Mouse (Mus musculus): ENCODE measurements at regions not wholly inside any gene's neighbourhood (a gene's known extent, or its start where the extent isn't known, plus 50 kb on each side); places are given as distances from the start of the nearest gene placed in this dataset.

DNA sequence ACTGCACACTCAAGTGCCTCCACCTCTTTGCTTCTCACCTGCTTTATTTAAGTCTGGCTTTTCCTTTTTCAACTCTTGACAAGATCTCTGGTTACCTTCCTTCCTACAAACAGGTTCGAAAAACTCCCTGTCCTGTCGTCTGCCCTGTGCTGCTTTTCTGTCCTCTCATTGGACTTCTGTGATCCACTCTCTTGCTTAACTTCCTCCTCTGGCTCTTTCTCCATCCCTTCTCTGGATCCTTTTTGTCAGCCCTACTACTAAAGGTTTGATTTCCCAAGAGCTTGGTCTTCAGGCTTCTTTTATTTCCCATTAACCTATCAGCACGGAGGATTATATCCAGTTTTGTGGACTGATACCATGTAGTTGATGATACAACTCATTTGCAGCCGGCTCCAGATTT lies 149.8 kb downstream of the Satb1 start:
- no peak overlapping the region for H3K4me3 ChIP-seq (ENCODE audit: low read length)
- 84% methylated on average over 4 of the region's 4 CpGs for WGBS

DNA sequence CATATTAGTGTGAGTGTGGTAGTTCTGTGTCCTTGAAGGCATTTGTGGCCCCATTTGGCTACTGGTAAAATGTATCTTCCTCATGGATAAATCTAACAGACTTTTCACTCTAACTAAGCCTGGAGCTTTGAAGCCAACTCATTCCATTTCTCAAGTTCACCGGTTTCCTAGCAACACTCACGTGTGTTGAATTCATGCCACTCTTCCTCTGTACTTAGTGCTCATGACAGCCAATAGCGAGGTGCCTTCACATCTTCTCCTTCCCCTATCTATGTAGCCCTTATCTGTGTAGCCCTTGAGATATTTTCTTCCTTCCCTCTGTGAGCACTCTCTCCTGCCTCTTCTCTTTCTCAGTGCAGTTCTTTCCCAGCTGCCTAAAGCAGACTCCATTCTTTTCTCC lies 150.7 kb downstream of the Satb1 start:
- Histone ChIP-seq H3K4me2 (ENCODE audit: low read depth, low read length) (no peak overlapping the region), H3K4me1 (ENCODE audit: control insufficient read depth, insufficient read depth, low read length) (no peaks in the 10 kb centered on the region), H3K9ac (ENCODE audit: low read length) (no peak overlapping the region), H3K27ac (ENCODE audit: low read length) (no peak overlapping the region), H3K36me3 (ENCODE audit: control insufficient read depth, insufficient read depth) (no peaks in the 10 kb centered on the region), H3K27me3 (ENCODE audit: control insufficient read depth, insufficient read depth, low read length) (no peaks in the 10 kb centered on the region), H3K4me3 (ENCODE audit: low read length) (no peak overlapping the region), H3K9me3 (replicated peaks; ENCODE audit: control insufficient read depth, low read length) (no peaks in the 10 kb centered on the region)
- WGBS, result 55% methylated on average over 3 of the region's 3 CpGs
- ATAC-seq (replicated peaks; ENCODE audit: extremely low read depth, insufficient read depth, low FRiP score), result no peak

More for the DNA sequence above, 149.8 kb downstream of the Satb1 start:
- Histone ChIP-seq H3K27me3 (ENCODE audit: control insufficient read depth, insufficient read depth, low read length) (no peaks in the 10 kb centered on the region), H3K9me3 (replicated peaks; ENCODE audit: control insufficient read depth, low read length) (no peaks in the 10 kb centered on the region), H3K27ac (ENCODE audit: low read length) (no peak overlapping the region), H3K9ac (ENCODE audit: low read length) (no peak overlapping the region), H3K36me3 (ENCODE audit: control insufficient read depth, insufficient read depth) (no peaks in the 10 kb centered on the region), H3K4me2 (ENCODE audit: low read depth, low read length) (no peak overlapping the region), H3K4me1 (ENCODE audit: control insufficient read depth, insufficient read depth, low read length) (no peaks in the 10 kb centered on the region)
- no peak for ATAC-seq (replicated peaks; ENCODE audit: extremely low read depth, insufficient read depth, low FRiP score)

DNA sequence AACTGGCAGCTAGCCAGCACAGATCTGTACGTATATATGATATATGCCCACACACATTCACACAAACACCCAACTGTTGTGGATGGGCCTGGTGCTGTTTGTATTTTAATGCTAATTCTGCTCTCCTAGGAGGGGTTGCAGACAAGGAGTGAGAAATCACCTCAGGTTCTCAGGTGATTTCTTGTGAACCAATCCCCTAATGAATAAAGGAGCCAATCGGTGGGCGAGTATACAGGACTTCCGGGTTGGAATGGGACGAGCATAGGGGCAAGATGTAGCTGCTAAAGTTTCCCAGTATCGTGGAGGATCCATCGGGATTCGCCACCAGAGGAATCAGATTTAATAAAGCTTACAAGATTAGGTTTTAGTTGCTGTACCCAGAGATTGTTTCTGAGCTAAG lies 155.6 kb downstream of the Satb1 start:
- H3K36me3 ChIP-seq (ENCODE audit: control insufficient read depth, insufficient read depth), result no peaks in the 10 kb centered on the region
- H3K4me2 ChIP-seq (ENCODE audit: low read depth, low read length), result no peak overlapping the region
- H3K4me3 ChIP-seq (ENCODE audit: low read length), result no peak overlapping the region
- no peaks in the 10 kb centered on the region for H3K4me1 ChIP-seq (ENCODE audit: control insufficient read depth, insufficient read depth, low read length)
- ATAC-seq (replicated peaks; ENCODE audit: extremely low read depth, insufficient read depth, low FRiP score), result no peak
- H3K27ac ChIP-seq (ENCODE audit: low read length), result no peak overlapping the region
- no peaks in the 10 kb centered on the region for H3K9me3 ChIP-seq (replicated peaks; ENCODE audit: control insufficient read depth, low read length)
- WGBS, result 86% methylated on average over 8 of the region's 8 CpGs
- H3K27me3 ChIP-seq (ENCODE audit: control insufficient read depth, insufficient read depth, low read length), result no peaks in the 10 kb centered on the region
- no peak overlapping the region for H3K9ac ChIP-seq (ENCODE audit: low read length)

DNA sequence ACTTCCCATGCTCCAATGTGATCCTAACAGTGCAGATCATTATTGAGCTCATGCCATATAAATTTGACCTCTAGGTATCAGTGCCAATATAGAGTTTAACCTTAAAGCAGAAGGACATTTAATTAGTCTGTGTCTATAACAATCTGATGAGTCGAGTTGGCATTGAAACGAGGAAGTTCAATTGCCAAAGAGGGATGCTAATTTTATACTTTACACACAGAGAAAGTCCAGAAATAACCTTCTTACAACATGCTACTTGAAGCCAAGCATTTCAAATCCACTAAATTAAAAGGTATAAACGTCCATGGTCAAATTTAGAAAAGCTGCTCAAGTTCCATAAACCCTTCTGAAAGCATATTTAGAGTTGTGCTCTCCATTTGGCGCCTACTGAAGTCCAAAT lies 174.7 kb downstream of the Satb1 start:
- Histone ChIP-seq H3K27me3 (ENCODE audit: control insufficient read depth, insufficient read depth, low read length) (no peaks in the 10 kb centered on the region), H3K9ac (ENCODE audit: low read length) (no peak overlapping the region), H3K4me1 (ENCODE audit: control insufficient read depth, insufficient read depth, low read length) (no peaks in the 10 kb centered on the region), H3K9me3 (replicated peaks; ENCODE audit: control insufficient read depth, low read length) (no peaks in the 10 kb centered on the region), H3K4me3 (ENCODE audit: low read length) (no peak overlapping the region), H3K27ac (ENCODE audit: low read length) (no peak overlapping the region), H3K36me3 (ENCODE audit: control insufficient read depth, insufficient read depth) (no peaks in the 10 kb centered on the region), H3K4me2 (ENCODE audit: low read depth, low read length) (no peak overlapping the region)
- WGBS, result 59% methylated on average over 4 of the region's 4 CpGs
- no peak for ATAC-seq (replicated peaks; ENCODE audit: extremely low read depth, insufficient read depth, low FRiP score)

DNA sequence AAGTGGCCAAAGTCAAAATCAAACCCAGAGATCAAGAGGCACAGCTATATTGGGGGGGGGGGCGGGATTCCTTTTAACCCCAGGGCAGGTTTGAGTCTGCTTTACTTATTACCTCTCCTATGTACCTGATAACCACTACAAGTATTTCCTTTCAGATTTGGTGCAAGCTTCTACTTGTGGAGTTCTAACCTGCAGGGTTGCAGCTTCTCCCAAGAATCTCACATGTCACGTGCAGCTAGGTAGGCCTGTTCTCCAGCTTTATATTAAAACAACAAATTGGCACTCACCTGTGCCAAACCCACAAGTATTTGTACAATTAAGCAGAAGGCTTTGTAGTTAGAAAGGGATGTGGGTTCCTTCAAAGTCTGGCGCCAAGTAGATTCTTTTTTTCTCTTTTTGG lies 179.2 kb downstream of the Satb1 start:
- no peak overlapping the region for H3K9ac ChIP-seq (ENCODE audit: low read length)
- no peak overlapping the region for H3K4me2 ChIP-seq (ENCODE audit: low read depth, low read length)
- H3K36me3 ChIP-seq (ENCODE audit: control insufficient read depth, insufficient read depth), result no peaks in the 10 kb centered on the region
- no peak overlapping the region for H3K4me3 ChIP-seq (ENCODE audit: low read length)
- no peaks in the 10 kb centered on the region for H3K27me3 ChIP-seq (ENCODE audit: control insufficient read depth, insufficient read depth, low read length)
- H3K9me3 ChIP-seq (replicated peaks; ENCODE audit: control insufficient read depth, low read length), result no peaks in the 10 kb centered on the region
- no peaks in the 10 kb centered on the region for H3K4me1 ChIP-seq (ENCODE audit: control insufficient read depth, insufficient read depth, low read length)
- no peak overlapping the region for H3K27ac ChIP-seq (ENCODE audit: low read length)
- WGBS, result 73% methylated on average over 3 of the region's 3 CpGs
- no peak for ATAC-seq (replicated peaks; ENCODE audit: extremely low read depth, insufficient read depth, low FRiP score)

DNA sequence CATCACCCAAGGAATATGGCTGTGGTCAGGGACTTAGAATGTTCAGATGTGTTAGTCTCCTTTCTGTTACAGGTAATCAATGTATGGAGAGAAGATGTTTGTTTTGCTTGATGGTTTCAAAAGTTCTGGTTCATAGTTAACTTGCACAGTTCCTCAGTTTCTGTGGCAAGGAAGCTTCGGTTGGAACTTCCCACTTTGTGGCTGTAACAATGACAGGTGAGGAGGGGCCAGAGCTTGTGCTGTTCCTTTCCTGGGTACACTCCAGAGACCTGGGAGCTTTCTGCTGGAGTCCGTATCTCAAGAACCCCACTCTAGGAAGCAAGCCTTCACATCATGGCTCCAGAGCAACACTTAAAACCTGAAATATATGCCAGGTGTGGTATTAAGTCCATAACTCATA lies 181.2 kb downstream of the Satb1 start:
- H3K4me1 ChIP-seq (ENCODE audit: control insufficient read depth, insufficient read depth, low read length), result no peaks in the 10 kb centered on the region
- WGBS, result 80% methylated on average over 2 of the region's 2 CpGs
- no peak overlapping the region for H3K4me3 ChIP-seq (ENCODE audit: low read length)
- no peak overlapping the region for H3K9ac ChIP-seq (ENCODE audit: low read length)
- H3K27me3 ChIP-seq (ENCODE audit: control insufficient read depth, insufficient read depth, low read length), result no peaks in the 10 kb centered on the region
- no peaks in the 10 kb centered on the region for H3K9me3 ChIP-seq (replicated peaks; ENCODE audit: control insufficient read depth, low read length)
- H3K27ac ChIP-seq (ENCODE audit: low read length), result no peak overlapping the region
- ATAC-seq (replicated peaks; ENCODE audit: extremely low read depth, insufficient read depth, low FRiP score), result no peak
- no peak overlapping the region for H3K4me2 ChIP-seq (ENCODE audit: low read depth, low read length)
- no peaks in the 10 kb centered on the region for H3K36me3 ChIP-seq (ENCODE audit: control insufficient read depth, insufficient read depth)

DNA sequence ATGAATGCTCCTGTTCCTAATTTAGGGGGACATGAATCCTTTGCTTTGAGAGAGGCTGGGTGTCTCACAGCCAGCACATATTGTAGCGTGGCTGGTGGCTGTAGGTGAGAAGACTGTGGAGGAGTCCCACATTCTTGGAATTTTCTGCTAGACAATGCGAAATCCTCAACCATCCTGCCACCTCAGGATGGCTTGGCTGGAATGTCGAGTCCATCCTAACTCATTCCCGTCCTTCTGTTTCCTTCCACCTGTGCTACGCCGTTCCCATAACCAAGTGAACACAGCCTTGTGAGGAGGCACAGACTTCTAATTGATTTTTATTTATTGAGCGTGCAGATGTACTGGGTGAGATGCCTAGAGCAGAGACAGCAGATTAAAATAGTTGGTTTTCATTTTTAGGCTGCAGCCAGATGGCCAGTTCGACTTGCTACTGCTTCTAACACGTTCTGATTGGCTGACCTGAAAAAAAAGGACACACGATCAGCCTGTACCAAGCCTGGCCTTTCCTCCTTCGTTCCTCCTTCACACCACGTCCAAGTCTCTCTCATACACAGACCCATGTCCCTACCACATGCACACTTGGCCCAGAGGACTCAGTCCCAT lies 183.8 kb downstream of the Satb1 start:
- Histone ChIP-seq H3K36me3 (ENCODE audit: control insufficient read depth, insufficient read depth) (no peaks in the 10 kb centered on the region), H3K27me3 (ENCODE audit: control insufficient read depth, insufficient read depth, low read length) (no peaks in the 10 kb centered on the region), H3K9ac (ENCODE audit: low read length) (no peak overlapping the region), H3K9me3 (replicated peaks; ENCODE audit: control insufficient read depth, low read length) (no peaks in the 10 kb centered on the region), H3K4me2 (ENCODE audit: low read depth, low read length) (no peak overlapping the region), H3K27ac (ENCODE audit: low read length) (no peak overlapping the region), H3K4me1 (ENCODE audit: control insufficient read depth, insufficient read depth, low read length) (no peaks in the 10 kb centered on the region), H3K4me3 (ENCODE audit: low read length) (no peak overlapping the region)
- 72% methylated on average over 12 of the region's 12 CpGs for WGBS
- ATAC-seq (replicated peaks; ENCODE audit: extremely low read depth, insufficient read depth, low FRiP score), result no peak

DNA sequence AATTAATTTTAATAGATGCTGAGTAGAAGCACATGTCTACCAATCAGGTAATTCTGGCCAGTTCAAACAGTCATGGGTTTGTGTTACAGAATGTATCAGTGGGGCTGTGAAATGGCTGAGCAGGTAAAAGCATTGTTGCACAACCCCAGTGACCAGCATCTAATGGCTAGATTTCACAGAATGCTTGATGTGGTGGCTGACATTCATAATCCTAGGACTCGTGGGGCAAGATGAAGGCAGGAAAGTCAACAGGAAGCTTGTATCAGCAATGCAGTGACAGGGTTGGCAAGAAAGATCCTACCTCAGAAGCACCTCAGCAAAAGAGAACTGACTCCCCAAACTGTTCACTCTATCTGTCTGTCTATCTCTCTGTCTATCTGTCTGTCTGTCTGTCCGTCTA lies 186.7 kb downstream of the Satb1 start:
- Histone ChIP-seq H3K4me2 (ENCODE audit: low read depth, low read length) (no peak overlapping the region), H3K27ac (ENCODE audit: low read length) (no peak overlapping the region), H3K36me3 (ENCODE audit: control insufficient read depth, insufficient read depth) (no peaks in the 10 kb centered on the region), H3K27me3 (ENCODE audit: control insufficient read depth, insufficient read depth, low read length) (no peaks in the 10 kb centered on the region), H3K4me3 (ENCODE audit: low read length) (no peak overlapping the region), H3K9ac (ENCODE audit: low read length) (no peak overlapping the region), H3K9me3 (replicated peaks; ENCODE audit: control insufficient read depth, low read length) (no peaks in the 10 kb centered on the region), H3K4me1 (ENCODE audit: control insufficient read depth, insufficient read depth, low read length) (no peaks in the 10 kb centered on the region)
- ATAC-seq (replicated peaks; ENCODE audit: extremely low read depth, insufficient read depth, low FRiP score), result no peak
- WGBS, result 55% methylated on average over 2 of the region's 2 CpGs

DNA sequence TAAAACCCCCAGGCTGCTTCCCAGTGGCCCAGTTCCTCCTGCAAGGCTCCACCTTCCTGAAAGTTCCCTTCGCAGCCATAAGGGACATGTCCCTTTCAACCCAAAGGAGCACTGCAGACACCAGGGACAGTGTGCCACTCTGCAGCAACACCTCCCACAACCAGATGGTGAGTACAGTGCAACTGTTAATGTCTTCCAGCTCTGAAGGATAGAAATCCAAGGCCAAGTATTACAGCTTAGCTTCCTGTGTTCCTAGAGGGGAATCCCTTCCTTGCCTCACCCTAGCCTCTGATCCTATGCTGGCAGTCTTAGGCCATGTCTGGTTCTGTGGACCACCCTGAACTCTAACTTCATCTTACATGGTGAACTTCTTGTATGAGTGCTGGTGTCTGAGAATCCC lies 187.2 kb downstream of the Satb1 start:
- Histone ChIP-seq H3K9me3 (replicated peaks; ENCODE audit: control insufficient read depth, low read length) (no peaks in the 10 kb centered on the region), H3K27me3 (ENCODE audit: control insufficient read depth, insufficient read depth, low read length) (no peaks in the 10 kb centered on the region), H3K27ac (ENCODE audit: low read length) (no peak overlapping the region), H3K4me1 (ENCODE audit: control insufficient read depth, insufficient read depth, low read length) (no peaks in the 10 kb centered on the region), H3K9ac (ENCODE audit: low read length) (no peak overlapping the region), H3K36me3 (ENCODE audit: control insufficient read depth, insufficient read depth) (no peaks in the 10 kb centered on the region), H3K4me3 (ENCODE audit: low read length) (no peak overlapping the region), H3K4me2 (ENCODE audit: low read depth, low read length) (no peak overlapping the region)
- WGBS, result 74% methylated on average over 1 of the region's 1 CpGs
- ATAC-seq (replicated peaks; ENCODE audit: extremely low read depth, insufficient read depth, low FRiP score), result no peak

DNA sequence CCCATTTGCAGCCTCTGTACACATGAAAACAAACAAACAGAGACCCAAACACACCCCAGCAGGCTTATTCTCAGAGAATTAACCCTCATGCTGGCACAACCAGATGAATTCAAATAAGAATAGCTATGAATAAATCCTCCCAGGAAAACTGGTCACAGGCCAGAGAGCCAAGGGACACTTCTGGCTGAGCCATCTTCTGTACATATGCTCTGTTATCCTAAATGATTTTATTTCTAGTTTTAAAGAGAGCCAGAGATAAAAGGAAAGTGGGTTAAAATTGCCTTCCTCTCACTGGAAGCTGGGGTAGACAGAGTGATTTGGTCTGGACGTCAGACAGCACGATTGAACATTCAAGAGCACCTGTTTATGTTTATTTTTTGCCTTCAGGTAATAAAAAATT lies 190.4 kb downstream of the Satb1 start:
- Histone ChIP-seq H3K4me1 (ENCODE audit: control insufficient read depth, insufficient read depth, low read length) (no peaks in the 10 kb centered on the region), H3K27me3 (ENCODE audit: control insufficient read depth, insufficient read depth, low read length) (no peaks in the 10 kb centered on the region), H3K4me2 (ENCODE audit: low read depth, low read length) (no peak overlapping the region), H3K4me3 (ENCODE audit: low read length) (no peak overlapping the region), H3K9me3 (replicated peaks; ENCODE audit: control insufficient read depth, low read length) (no peaks in the 10 kb centered on the region), H3K9ac (ENCODE audit: low read length) (no peak overlapping the region), H3K27ac (ENCODE audit: low read length) (no peak overlapping the region), H3K36me3 (ENCODE audit: control insufficient read depth, insufficient read depth) (no peaks in the 10 kb centered on the region)
- WGBS, result 75% methylated on average over 2 of the region's 2 CpGs
- no peak for ATAC-seq (replicated peaks; ENCODE audit: extremely low read depth, insufficient read depth, low FRiP score)
